Mouse (Mus musculus) ES-E14 (cell line): ENCODE results near the gene Rps27. TPM values are rescaled to one million over a fixed set of nuclear protein-coding genes. Genes with fewer than 3 reads are reported as not detected.

Experiments used
- DNase-seq: peaks from one replicate; pipeline ENCODE4 v3.0.0-alpha.2; 2013; ENCODE audit warnings: low read depth, low spot score
- H3K27ac ChIP-seq: 2 replicates; pipeline ENCODE4 v1.5.1; 2012; ENCODE audit warnings: low read depth, mild to moderate bottlenecking, low read length, moderate library complexity, mixed read lengths; ENCODE audit not compliant: poor library complexity, insufficient read depth, severe bottlenecking
- H3K36me3 ChIP-seq: 2 replicates; pipeline ENCODE4 v1.6.1; 2012; ENCODE audit warnings: mild to moderate bottlenecking, low read length, moderate library complexity, mixed read lengths; ENCODE audit not compliant: control insufficient read depth, poor library complexity, insufficient read depth, severe bottlenecking
- H3K4me1 ChIP-seq, 2 experiments: fragments of 150-350 bp in 1 of 2; sonication (generic) in 1 of 2; 2 replicates each; pipeline ENCODE4 v1.6.1; 2012; ENCODE audit warnings: low read length in 2 of 2, mild to moderate bottlenecking in 1 of 2, mixed read lengths in 1 of 2; ENCODE audit not compliant: control insufficient read depth in 2 of 2, insufficient read depth in 2 of 2, poor library complexity in 1 of 2
- H3K4me3 ChIP-seq, 2 experiments: fragments of 150-350 bp in 1 of 2; sonication (generic) in 1 of 2; 2 replicates each; pipeline ENCODE4 v1.5.1; 2012; ENCODE audit warnings: low read length in 2 of 2, low read depth in 1 of 2, mild to moderate bottlenecking in 1 of 2, mixed read lengths in 1 of 2; ENCODE audit not compliant: insufficient read depth in 1 of 2, poor library complexity in 1 of 2, severe bottlenecking in 1 of 2
- H3K9ac ChIP-seq: 2 replicates; pipeline ENCODE4 v1.6.1; 2012; ENCODE audit warnings: low read depth, mild to moderate bottlenecking, low read length, mixed read lengths; ENCODE audit not compliant: poor library complexity, insufficient read depth, severe bottlenecking
- H3K9me3 ChIP-seq: fragments of 150-350 bp; sonication (generic); 2 replicates; pipeline ENCODE4 v1.6.1; 2012; ENCODE audit warnings: low read depth, mild to moderate bottlenecking, low read length; ENCODE audit not compliant: control insufficient read depth, insufficient read depth
- CHD2 ChIP-seq: IDR thresholded peaks from 2 replicates; pipeline ENCODE4 v1.6.1; 2014; ENCODE audit warnings: mild to moderate bottlenecking, low read depth, low read length, inconsistent platforms
- HCFC1 ChIP-seq: IDR thresholded peaks from 2 replicates; pipeline ENCODE4 v1.6.1; 2012; ENCODE audit warnings: low read length, inconsistent platforms, borderline replicate concordance; ENCODE audit not compliant: insufficient read depth
- MAFK ChIP-seq: IDR thresholded peaks from 2 replicates; pipeline ENCODE4 v1.6.1; 2014; ENCODE audit warnings: mild to moderate bottlenecking, low read depth, low read length, inconsistent platforms; ENCODE audit not compliant: insufficient read depth
- ZC3H11A ChIP-seq: IDR thresholded peaks from 2 replicates; pipeline ENCODE4 v1.6.1; 2012; ENCODE audit warnings: low read depth, mild to moderate bottlenecking, inconsistent platforms, low read length, borderline replicate concordance
- ZNF384 ChIP-seq: IDR thresholded peaks from 2 replicates; pipeline ENCODE4 v1.6.1; 2012; ENCODE audit warnings: low read depth, low read length, inconsistent platforms
- in situ Hi-C, 2 experiments: fragments of 600-800 bp; cut with MboI; formaldehyde crosslinking; loops; one replicate each; pipeline ENCODE4 v1.15.1; 2025; ENCODE audit warnings: low sequenced_read_pairs in 2 of 2, inconsistent platforms in 1 of 2; ENCODE audit not compliant: unreplicated experiment in 2 of 2
- total RNA-seq: library from RNA; depleted of rRNA; stranded (reverse); fragments of 300-350 nt; gene quantifications from 2 replicates; pipeline ENCODE4 v1.2.3, GENCODE M21; 2012; rRNA removed

Rps27 gene
- total RNA-seq, 1 experiment, result 3,820 TPM

- no peaks in the 10 kb centered on the region for H3K36me3 ChIP-seq
- H3K4me1 ChIP-seq, result no peaks in the 10 kb centered on the region
- no peak overlapping the region for H3K27ac ChIP-seq
- no peak for DNase-seq
- no peak overlapping the region for H3K4me3 ChIP-seq
- no peak overlapping the region for H3K9ac ChIP-seq
- TF ChIP-seq CHD2 (no peak), ZC3H11A (no peak), MAFK (no peak), HCFC1 (no peak), ZNF384 (no peak)
- in situ Hi-C loops, result no loop called here
- no peaks in the 10 kb centered on the region for H3K9me3 ChIP-seq
Observed at GRCm38 (mm10) chr3:90194759-90195158, 18.7 kb downstream of the Rps27 start.

GRCm38 (mm10) chr3:90190859-90191510 lies 22.5 kb downstream of the Rps27 start:
- Histone ChIP-seq H3K9ac (no peak overlapping the region), H3K9me3 (no peaks in the 10 kb centered on the region), H3K27ac (no peak overlapping the region), H3K4me1 (no peaks in the 10 kb centered on the region), H3K4me3 (no peak overlapping the region), H3K36me3 (no peaks in the 10 kb centered on the region)
- TF ChIP-seq CHD2 (no peak), ZC3H11A (no peak), MAFK (no peak), HCFC1 (no peak), ZNF384 (no peak)
- in situ Hi-C loops, result no loop called here
- no peak for DNase-seq

DNA sequence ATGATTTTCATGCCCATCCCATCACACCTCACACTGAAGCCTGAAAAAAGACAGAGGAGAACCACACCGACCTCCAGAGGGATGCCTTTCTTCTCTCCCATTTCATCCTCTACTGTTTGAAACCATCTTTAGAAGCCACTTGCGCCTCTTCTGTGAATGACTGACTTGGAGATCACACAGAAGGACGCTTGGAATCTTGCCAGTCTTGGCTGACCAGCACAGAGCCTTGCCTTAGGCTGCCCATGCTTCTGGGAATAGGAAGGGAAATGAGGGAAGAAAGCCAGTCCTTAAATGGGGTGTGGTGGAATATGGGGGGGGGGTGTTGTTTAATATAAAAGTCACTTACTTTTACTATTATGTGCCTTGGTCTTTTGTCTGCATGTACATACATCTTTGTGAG lies 29.9 kb downstream of the Rps27 start:
- TF ChIP-seq ZNF384 (no peak), ZC3H11A (no peak)
- in situ Hi-C loops, result no loop called here
- Histone ChIP-seq H3K4me3 (no peak overlapping the region), H3K36me3 (no peaks in the 10 kb centered on the region), H3K9ac (no peak overlapping the region), H3K27ac (no peak overlapping the region), H3K4me1 (peaks cover 0 to 2% of the 10 kb centered on the region in 2 experiments; a peak in 1 of 4 replicates), H3K9me3 (no peaks in the 10 kb centered on the region)
- no peak for DNase-seq

DNA sequence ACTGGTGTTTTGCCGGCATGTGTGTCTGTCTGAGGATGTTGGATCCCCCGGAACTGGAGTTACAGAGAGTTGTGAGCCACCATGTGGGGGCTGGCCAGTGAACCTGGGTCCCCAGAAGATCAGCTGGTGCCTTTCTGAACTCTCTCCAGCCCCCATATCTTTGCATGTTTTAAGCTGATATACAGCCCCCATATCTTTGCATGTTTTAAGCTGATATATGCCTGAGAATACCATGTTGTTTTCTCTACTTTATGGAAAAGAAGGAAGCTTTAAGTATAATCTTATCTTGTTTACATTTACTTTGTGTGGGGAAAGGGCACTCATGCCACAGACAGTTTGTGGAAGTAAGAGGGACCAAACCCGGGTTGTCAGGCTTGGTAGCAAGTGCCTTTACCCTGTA lies 33.9 kb downstream of the Rps27 start:
- H3K36me3 ChIP-seq, result no peaks in the 10 kb centered on the region
- no peak for DNase-seq
- H3K27ac ChIP-seq, result no peak overlapping the region
- no peaks in the 10 kb centered on the region for H3K4me1 ChIP-seq
- TF ChIP-seq CHD2 (no peak), HCFC1 (no peak), MAFK (no peak), ZNF384 (no peak), ZC3H11A (no peak)
- in situ Hi-C loops, result no loop called here
- no peak overlapping the region for H3K4me3 ChIP-seq
- no peak overlapping the region for H3K9ac ChIP-seq
- H3K9me3 ChIP-seq, result no peaks in the 10 kb centered on the region

Other genes with a start within 250 kb of the Rps27 start
- 222 and 241 TPM in 2 replicates for gene Hax1, start 214.9 kb downstream of the Rps27 start, total RNA-seq
- 69.2 and 73.7 TPM in 2 replicates for gene 4933434E20Rik, start 162.0 kb downstream of the Rps27 start, total RNA-seq
- 85.4 and 109 TPM in 2 replicates for gene Ubap2l, start 161.0 kb downstream of the Rps27 start, total RNA-seq
- gene Tpm3, start 141.0 kb downstream of the Rps27 start, total RNA-seq, result 241 and 287 TPM in 2 replicates
- gene Nup210l, start 109.5 kb downstream of the Rps27 start, total RNA-seq, result 0.80 and 0.85 TPM in 2 replicates
- 9.6 and 13.2 TPM in 2 replicates for gene Rab13, start within 50 bp of the Rps27 start, total RNA-seq
- gene Jtb, start 17.9 kb upstream of the Rps27 start, total RNA-seq, result 61.9 and 64.0 TPM in 2 replicates
- gene Creb3l4, start 29.9 kb upstream of the Rps27 start, total RNA-seq, result 2.3 and 4.8 TPM in 2 replicates
- gene Slc39a1, start 34.5 kb upstream of the Rps27 start, total RNA-seq, result 88.4 and 115 TPM in 2 replicates
- 9.8 and 11.8 TPM in 2 replicates for gene Crtc2, start 40.5 kb upstream of the Rps27 start, total RNA-seq
- 4.1 and 8.2 TPM in 2 replicates for gene Dennd4b, start 51.5 kb upstream of the Rps27 start, total RNA-seq
- gene Gatad2b, start 79.5 kb upstream of the Rps27 start, total RNA-seq, result 17.9 and 20.9 TPM in 2 replicates
- 22.9 and 43.7 TPM in 2 replicates for gene Slc27a3, start 176.3 kb upstream of the Rps27 start, total RNA-seq
- gene Ints3, start 220.0 kb upstream of the Rps27 start, total RNA-seq, result 62.7 and 72.4 TPM in 2 replicates